Mouse (Mus musculus) neural tube, embryonic 11.5 days (tissue): ENCODE data around the gene Manba. TPM values are rescaled to one million over a fixed set of nuclear protein-coding genes. Genes with fewer than 3 reads are reported as not detected.

Experiments
- ATAC-seq: fragments of 200-750 bp; cut with Nextera tagmentation; 2 replicates; pipeline ENCODE4 v1.8.0; 2017; ENCODE audit warnings: moderate number of reproducible peaks, mild to moderate bottlenecking, moderate TSS enrichment, moderate library complexity; ENCODE audit not compliant: insufficient read depth, low FRiP score, low TSS enrichment
- DNase-seq: peaks from one replicate; pipeline ENCODE4 v3.0.0-alpha.2; 2015; ENCODE audit warnings: low spot score
- H3K27ac ChIP-seq: fragments of 300-500 bp; sonication (generic); 2 replicates; pipeline ENCODE4 v1.5.1; 2014; ENCODE audit warnings: low read depth, mild to moderate bottlenecking, low read length
- H3K27me3 ChIP-seq: fragments of 300-500 bp; sonication (generic); 2 replicates; pipeline ENCODE4 v1.6.1; 2014; ENCODE audit warnings: mild to moderate bottlenecking, low read length, mixed read lengths; ENCODE audit not compliant: control insufficient read depth, insufficient read depth
- H3K36me3 ChIP-seq: fragments of 300-500 bp; sonication (generic); 2 replicates; pipeline ENCODE4 v1.6.1; 2014; ENCODE audit warnings: mild to moderate bottlenecking, low read length, moderate library complexity, mixed read lengths; ENCODE audit not compliant: control insufficient read depth, insufficient read depth
- H3K4me1 ChIP-seq: fragments of 300-500 bp; sonication (generic); 2 replicates; pipeline ENCODE4 v1.6.1; 2014; ENCODE audit warnings: low read length, mixed read lengths; ENCODE audit not compliant: control insufficient read depth, insufficient read depth
- H3K4me2 ChIP-seq: fragments of 300-500 bp; sonication (generic); 2 replicates; pipeline ENCODE4 v1.6.1; 2014; ENCODE audit warnings: low read depth, mild to moderate bottlenecking, moderate library complexity
- H3K4me3 ChIP-seq: fragments of 300-500 bp; sonication (generic); 2 replicates; pipeline ENCODE4 v1.5.1; 2014; ENCODE audit warnings: low read depth, low read length
- H3K9ac ChIP-seq: fragments of 300-500 bp; sonication (generic); 2 replicates; pipeline ENCODE4 v1.6.1; 2014; ENCODE audit warnings: mild to moderate bottlenecking, low read length
- H3K9me3 ChIP-seq: fragments of 300-500 bp; sonication (generic); 2 replicates; pipeline ENCODE4 v1.6.1; 2016; ENCODE audit warnings: low read length; ENCODE audit not compliant: control insufficient read depth
- WGBS: fragments of 180-500 bp; shearing (Covaris S2); extraction: QIAGEN DNeasy Blood & Tissue Kit; methylation state at CpG from one replicate; pipeline ENCODE4 v1.1.7; 2014; 5-methylcytosine and 5-hydroxymethylcytosine counted together
- polyA plus RNA-seq: library from polyadenylated mRNA; unstranded; fragments of >200 nt; fragmentation: Nextera tagmentation; extraction: Ambion mirVana; gene quantifications from 2 replicates; pipeline ENCODE4 v1.2.1, GENCODE M21; 2014

Manba gene
- polyA plus RNA-seq, 1 experiment from 2014 or later = 3.1 TPM

DNA sequence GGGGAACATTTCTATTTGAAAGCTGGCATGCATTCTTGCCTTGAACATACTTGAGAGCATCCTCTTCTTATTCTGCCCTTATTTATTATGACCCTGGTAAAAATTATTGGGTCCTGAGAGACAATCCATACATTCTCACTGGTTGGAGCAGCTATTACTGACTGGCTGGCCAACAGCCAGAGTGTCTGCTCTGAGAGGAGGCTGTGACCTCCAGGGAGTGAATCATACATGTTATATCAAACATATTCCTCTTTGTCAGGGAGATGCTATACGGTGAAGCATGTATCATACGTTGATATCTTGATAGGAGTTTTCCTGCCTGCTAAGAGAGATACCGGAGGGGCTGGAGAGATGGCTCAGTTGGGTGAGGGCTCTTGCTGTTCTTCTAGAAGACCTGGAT lies 89.7 kb downstream of the Manba start:
- H3K27me3 ChIP-seq = no peaks in the 10 kb centered on the region
- H3K27ac ChIP-seq = no peak overlapping the region
- H3K4me1 ChIP-seq = no peaks in the 10 kb centered on the region
- no peak for DNase-seq
- no peaks in the 10 kb centered on the region for H3K36me3 ChIP-seq
- WGBS = 89% methylated on average over 3 of the region's 3 CpGs
- no peak overlapping the region for H3K4me2 ChIP-seq
- no peaks in the 10 kb centered on the region for H3K9me3 ChIP-seq
- ATAC-seq = no peak
- H3K9ac ChIP-seq = no peak overlapping the region
- H3K4me3 ChIP-seq = no peak overlapping the region

DNA sequence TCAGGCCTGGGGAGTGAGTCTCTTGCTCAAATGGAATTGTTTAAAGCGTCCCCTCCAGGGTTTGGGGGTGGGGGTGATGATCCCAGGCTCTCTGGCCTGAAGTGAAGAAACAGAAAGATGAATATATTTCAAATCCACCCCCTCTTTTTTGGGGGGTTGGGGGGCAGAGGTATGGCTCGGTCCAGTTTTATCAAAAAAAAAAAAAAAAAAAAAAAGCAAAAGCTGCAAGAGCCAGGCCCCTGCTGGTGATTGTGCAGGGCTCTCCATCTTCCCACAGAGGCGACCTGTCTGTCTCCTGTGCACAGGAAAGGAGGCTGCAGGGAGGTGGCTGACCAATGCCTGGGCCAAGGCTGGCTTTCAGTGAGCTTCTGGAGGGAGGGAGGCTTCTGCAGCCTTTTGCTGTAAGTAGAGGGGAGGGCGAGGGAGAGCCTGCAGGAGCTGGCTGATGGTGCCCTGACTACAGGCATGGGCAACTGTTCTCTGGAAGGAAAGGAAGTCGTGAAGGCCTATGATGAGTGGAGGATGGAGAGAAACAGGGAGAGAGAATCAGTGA lies 93.3 kb downstream of the Manba start:
- Histone ChIP-seq H3K9me3 (no peaks in the 10 kb centered on the region), H3K4me1 (peaks cover 4% of the 10 kb centered on the region), H3K4me3 (no peak overlapping the region), H3K27me3 (no peaks in the 10 kb centered on the region), H3K36me3 (no peaks in the 10 kb centered on the region), H3K9ac (no peak overlapping the region), H3K4me2 (no peak overlapping the region), H3K27ac (no peak overlapping the region)
- DNase-seq (no peak), ATAC-seq (no peak)
- WGBS = 47% methylated on average over 5 of the region's 5 CpGs

DNA sequence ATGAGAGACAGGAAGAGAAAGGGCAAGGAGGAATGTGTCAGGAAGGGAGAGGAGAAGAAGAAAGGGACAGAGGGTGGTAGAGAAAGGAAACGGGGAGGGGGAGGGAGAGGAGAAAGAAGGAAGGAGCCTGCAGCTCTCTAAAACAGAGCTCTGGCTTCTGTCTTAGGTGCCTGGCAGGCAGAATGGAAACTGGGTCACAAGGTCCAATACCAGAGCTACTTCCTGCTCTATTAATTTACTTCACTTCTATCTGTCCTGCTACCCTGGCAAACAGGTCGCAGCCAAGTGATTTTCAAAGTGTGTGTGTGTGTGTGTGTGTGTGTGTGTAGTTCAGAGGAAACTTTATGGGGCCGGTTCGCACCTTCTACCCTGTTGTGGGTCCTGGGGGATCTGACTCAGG lies 93.8 kb downstream of the Manba start:
- no peaks in the 10 kb centered on the region for H3K36me3 ChIP-seq
- H3K4me2 ChIP-seq = no peak overlapping the region
- no peak for DNase-seq
- no peak overlapping the region for H3K27ac ChIP-seq
- ATAC-seq = no peak
- H3K27me3 ChIP-seq = no peaks in the 10 kb centered on the region
- no peak overlapping the region for H3K9ac ChIP-seq
- H3K4me3 ChIP-seq = no peak overlapping the region
- no peaks in the 10 kb centered on the region for H3K9me3 ChIP-seq
- H3K4me1 ChIP-seq = peaks cover 4% of the 10 kb centered on the region
- WGBS = 66% methylated on average over 4 of the region's 4 CpGs

DNA sequence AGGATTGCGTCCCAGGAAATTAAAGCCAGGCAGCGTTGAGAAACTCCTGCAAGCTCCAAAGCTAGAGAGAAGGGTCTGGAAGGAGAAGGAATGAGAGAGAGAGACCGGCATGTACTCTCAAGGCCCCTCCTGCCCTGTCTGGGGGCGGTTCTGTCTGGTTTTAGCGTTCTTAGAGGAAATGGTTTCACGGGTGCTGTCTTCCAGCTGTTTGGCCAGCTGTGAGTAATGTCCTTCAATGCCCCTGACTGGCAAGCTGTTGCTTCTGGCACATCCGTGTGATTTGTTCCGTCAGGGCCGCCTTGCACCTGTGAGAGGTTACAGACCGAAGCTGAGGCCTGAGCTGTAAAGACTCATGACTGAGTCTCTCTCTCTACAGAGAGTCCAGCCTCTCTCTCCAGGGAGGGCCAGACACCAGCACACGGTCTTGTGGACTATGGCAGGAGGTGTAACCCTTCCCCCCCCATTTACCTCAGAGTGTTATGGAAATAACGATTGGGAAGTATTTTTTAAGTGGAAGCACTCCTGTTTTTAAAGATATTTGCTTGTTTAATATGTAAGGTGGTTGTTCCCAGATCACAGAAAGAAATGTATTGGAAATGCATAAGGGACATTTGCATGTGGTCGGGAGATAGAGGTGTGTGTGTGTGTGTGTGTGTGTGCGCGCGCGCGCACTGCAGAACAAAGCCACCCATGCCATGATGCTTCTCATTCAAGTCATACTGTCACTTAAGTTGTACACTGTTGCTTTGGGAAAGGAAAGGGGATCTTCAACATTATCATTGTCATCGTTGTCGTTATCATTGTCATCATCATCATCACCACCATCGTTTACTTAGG lies 95.2 kb downstream of the Manba start:
- Histone ChIP-seq H3K27me3 (no peaks in the 10 kb centered on the region), H3K36me3 (no peaks in the 10 kb centered on the region), H3K9me3 (no peaks in the 10 kb centered on the region), H3K27ac (no peak overlapping the region), H3K4me1 (peaks cover 4% of the 10 kb centered on the region), H3K9ac (no peak overlapping the region), H3K4me3 (no peak overlapping the region), H3K4me2 (no peak overlapping the region)
- ATAC-seq (no peak), DNase-seq (no peak)
- WGBS = 75% methylated on average over 21 of the region's 21 CpGs

DNA sequence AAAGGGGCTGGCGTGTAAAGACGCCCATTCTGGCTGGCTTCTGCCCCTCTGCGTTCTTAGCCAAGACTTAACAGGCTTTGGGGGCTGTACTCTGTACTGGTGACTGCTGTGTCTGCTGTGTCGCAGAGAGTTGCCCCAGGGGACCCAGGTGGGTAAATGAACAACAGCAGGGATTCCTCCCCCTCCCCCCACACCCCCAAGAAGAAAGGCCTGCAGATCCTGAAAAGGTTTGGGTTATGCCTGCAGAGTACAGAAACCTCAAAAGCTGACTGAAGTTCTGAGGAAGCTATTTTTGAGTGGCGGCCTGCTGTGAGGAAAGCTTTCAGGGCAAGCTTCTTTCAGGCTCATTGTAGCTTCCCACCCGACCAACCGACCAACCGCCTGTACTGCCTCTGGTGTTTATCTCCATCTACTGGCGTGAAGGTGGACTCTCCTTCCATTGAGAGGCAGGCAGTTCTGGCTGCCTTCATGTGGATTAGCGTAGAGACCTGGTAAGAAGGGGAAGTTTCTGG lies 96.3 kb downstream of the Manba start:
- no peak overlapping the region for H3K27ac ChIP-seq
- H3K27me3 ChIP-seq = no peaks in the 10 kb centered on the region
- WGBS = 22% methylated on average over 10 of the region's 10 CpGs
- ATAC-seq (peak; percentile 71), DNase-seq (peak; percentile 53)
- H3K9me3 ChIP-seq = no peaks in the 10 kb centered on the region
- no peaks in the 10 kb centered on the region for H3K36me3 ChIP-seq
- H3K4me3 ChIP-seq = no peak overlapping the region
- H3K4me1 ChIP-seq = peaks cover 4% of the 10 kb centered on the region
- H3K9ac ChIP-seq = no peak overlapping the region
- H3K4me2 ChIP-seq = no peak overlapping the region

DNA sequence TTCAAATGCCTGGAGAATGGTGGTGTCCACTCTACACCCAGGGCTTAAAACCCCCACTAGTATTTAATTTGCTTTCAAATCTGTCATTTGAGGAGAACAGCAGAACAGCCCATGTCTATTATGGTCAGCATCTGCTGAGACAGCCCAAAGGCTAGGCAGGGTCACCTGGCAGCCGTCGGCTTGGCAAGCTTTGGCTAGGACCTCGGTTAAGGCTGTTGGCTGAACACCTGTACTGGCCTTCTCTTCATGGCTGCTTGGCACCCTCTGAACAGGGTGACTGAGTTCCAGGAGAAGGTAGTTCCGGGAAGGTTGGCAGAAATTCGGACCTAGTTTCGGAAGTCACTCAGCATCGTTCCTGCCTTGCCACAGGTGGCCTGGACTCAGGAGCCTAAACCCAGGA lies 96.8 kb downstream of the Manba start:
- ATAC-seq = no peak
- no peak for DNase-seq
- WGBS = 92% methylated on average over 7 of the region's 7 CpGs
- Histone ChIP-seq H3K9me3 (no peaks in the 10 kb centered on the region), H3K9ac (no peak overlapping the region), H3K27ac (no peak overlapping the region), H3K27me3 (no peaks in the 10 kb centered on the region), H3K4me1 (peaks cover 4% of the 10 kb centered on the region), H3K36me3 (no peaks in the 10 kb centered on the region), H3K4me3 (no peak overlapping the region), H3K4me2 (no peak overlapping the region)

DNA sequence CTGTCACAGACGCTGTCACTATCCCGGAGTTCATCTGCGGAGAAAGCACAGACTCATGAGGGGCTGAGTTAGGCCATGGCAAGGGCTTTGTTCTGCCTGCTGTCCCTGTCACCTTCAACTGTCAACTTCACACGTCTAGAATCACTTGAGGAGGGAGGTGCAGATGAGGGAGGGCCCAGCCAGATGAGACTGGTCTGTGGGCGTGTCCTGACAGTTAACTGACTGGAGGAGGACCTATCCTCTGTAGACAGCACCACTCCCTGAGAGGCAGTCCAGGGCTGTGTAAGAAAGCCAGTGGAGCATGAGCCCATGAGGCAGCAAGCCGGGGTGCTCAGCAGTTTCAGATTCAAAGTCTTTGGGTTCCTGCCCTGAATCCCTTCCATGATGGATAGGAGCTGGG lies 100.1 kb downstream of the Manba start:
- no peak overlapping the region for H3K4me3 ChIP-seq
- ATAC-seq (no peak), DNase-seq (no peak)
- WGBS = 48% methylated on average over 6 of the region's 6 CpGs
- H3K4me1 ChIP-seq = peaks cover 4% of the 10 kb centered on the region
- H3K9ac ChIP-seq = no peak overlapping the region
- H3K27me3 ChIP-seq = no peaks in the 10 kb centered on the region
- H3K4me2 ChIP-seq = no peak overlapping the region
- no peak overlapping the region for H3K27ac ChIP-seq
- H3K36me3 ChIP-seq = peaks cover 5% of the 10 kb centered on the region; the same call in 1 of the 2 replicates
- H3K9me3 ChIP-seq = no peaks in the 10 kb centered on the region

DNA sequence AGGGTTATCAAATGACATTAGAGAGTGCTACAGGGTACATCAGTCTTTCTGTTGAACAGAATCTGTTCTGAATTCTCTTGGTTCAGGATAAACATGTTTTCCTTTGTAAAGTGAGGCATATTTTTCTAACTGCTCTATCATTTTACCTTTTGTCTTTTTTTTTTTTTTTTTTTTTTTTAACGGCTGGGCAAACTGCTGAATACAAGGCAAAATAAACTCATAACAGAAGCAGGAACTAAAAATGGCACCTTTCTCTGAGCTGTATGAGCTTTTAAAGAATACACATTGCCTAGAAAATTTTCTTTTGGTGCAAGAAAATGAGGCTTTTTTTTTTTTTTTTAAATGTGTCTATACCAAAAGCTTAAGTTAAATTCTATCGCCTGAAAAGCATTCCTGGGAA lies 100.6 kb downstream of the Manba start:
- H3K36me3 ChIP-seq = peaks cover 9% of the 10 kb centered on the region; the same call in 1 of the 2 replicates
- H3K4me1 ChIP-seq = peaks cover 4% of the 10 kb centered on the region
- no peak overlapping the region for H3K9ac ChIP-seq
- WGBS = 88% methylated on average over 2 of the region's 2 CpGs
- no peaks in the 10 kb centered on the region for H3K27me3 ChIP-seq
- H3K4me2 ChIP-seq = no peak overlapping the region
- H3K9me3 ChIP-seq = no peaks in the 10 kb centered on the region
- no peak overlapping the region for H3K4me3 ChIP-seq
- DNase-seq = no peak
- no peak overlapping the region for H3K27ac ChIP-seq
- ATAC-seq = no peak

DNA sequence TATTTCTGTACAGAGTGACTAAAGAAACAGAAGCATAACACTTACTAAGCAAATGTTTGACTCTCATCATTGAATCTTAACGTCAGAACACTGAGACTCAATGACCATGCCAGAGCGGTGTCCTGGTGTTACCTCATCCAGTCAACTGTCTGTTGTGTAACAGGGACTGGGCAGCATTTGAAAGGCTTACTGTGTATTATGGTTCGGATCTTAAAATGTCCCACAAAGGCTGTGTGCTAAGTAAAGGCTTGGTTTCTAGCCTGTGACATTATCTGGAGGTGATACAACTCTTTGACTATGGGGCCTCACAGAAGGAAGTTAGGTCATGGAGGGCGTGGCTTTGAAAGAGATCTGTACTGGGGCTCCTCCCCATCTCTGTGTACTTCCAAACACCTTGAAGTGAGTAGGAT lies 101.1 kb downstream of the Manba start:
- H3K4me2 ChIP-seq = no peak overlapping the region
- H3K27me3 ChIP-seq = no peaks in the 10 kb centered on the region
- WGBS = 88% methylated on average over 4 of the region's 4 CpGs
- no peaks in the 10 kb centered on the region for H3K9me3 ChIP-seq
- H3K4me3 ChIP-seq = no peak overlapping the region
- no peak for DNase-seq
- H3K27ac ChIP-seq = no peak overlapping the region
- H3K36me3 ChIP-seq = peaks cover 9% of the 10 kb centered on the region; the same call in 1 of the 2 replicates
- H3K4me1 ChIP-seq = peaks cover 3% of the 10 kb centered on the region
- no peak overlapping the region for H3K9ac ChIP-seq
- no peak for ATAC-seq
